Mouse (Mus musculus) heart, postnatal 0 days (tissue): Measurements from ENCODE around the gene Gjc2.

Experiments
- CTCF ChIP-seq: IDR thresholded peaks from 2 replicates; pipeline ENCODE4 v1.5.1; 2016; ENCODE audit warnings: antibody characterized with exemption, control low read depth, low read depth
- EP300 ChIP-seq: IDR thresholded peaks from 2 replicates; pipeline ENCODE4 v1.6.1; 2016; ENCODE audit warnings: antibody characterized with exemption, low read depth

DNA sequence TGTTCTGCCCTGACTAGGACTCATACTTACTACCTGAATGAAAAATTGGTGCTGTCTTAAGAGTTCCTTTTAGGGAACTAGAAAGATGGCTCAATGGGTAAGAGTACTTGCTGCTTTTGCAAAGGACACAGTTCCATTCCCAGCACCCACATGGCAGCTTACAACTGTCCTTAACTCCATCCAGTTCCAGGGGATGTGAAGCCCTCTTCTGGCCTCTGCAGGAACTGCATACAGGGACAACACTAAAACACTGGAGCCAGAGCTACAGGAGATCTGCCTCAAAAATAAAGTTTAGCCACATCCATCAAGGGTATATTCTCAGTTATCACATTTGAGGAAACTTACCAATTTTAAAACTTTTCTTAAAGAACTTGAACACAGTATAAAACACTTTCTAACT lies 36.1 kb upstream of the Gjc2 start:
- TF ChIP-seq CTCF (peak; percentile 44), EP300 (no peak)
